Mouse (Mus musculus) spleen, embryonic (tissue): ENCODE measurements around the gene Mef2c.

Experiments used
- CTCF ChIA-PET: fragments of 350-600 bp; sonication (Branson Sonifier 250); formaldehyde crosslinking; loops from one replicate; lab custom pipeline; 2022; lab: Charles Lee

The Mef2c gene

GRCm38 (mm10) chr13:83656094-83656493 lies 152.3 kb downstream of the Mef2c start:
- CTCF ChIA-PET = interaction anchor here (0.7 kb wide), 1 partner anchor 416 kb away, joined by 16 read pairs; no protein-coding TSS in a partner anchor

- CTCF ChIA-PET = interaction anchor here (0.6 kb wide), 1 partner anchor 610 kb away, joined by 5 read pairs; no protein-coding TSS in a partner anchor
These were observed 152.9 kb downstream of the Mef2c start for GRCm38 (mm10) chr13:83656773-83657172.

- CTCF ChIA-PET = no interaction called here
These were observed 156.9 kb downstream of the Mef2c start for GRCm38 (mm10) chr13:83660722-83661121.

GRCm38 (mm10) chr13:83661166-83661565 lies 157.3 kb downstream of the Mef2c start:
- CTCF ChIA-PET = interaction anchor here (0.6 kb wide), 1 partner anchor 808 kb away, joined by 4 read pairs; no protein-coding TSS in a partner anchor

GRCm38 (mm10) chr13:83662089-83662551 lies 158.3 kb downstream of the Mef2c start:
- CTCF ChIA-PET = interaction anchor here (0.6 kb wide), 1 partner anchor 809 kb away, joined by 4 read pairs; no protein-coding TSS in a partner anchor

- CTCF ChIA-PET = no interaction called here
These were observed 162.3 kb downstream of the Mef2c start for GRCm38 (mm10) chr13:83666179-83666578.

GRCm38 (mm10) chr13:83667051-83667450 lies 163.2 kb downstream of the Mef2c start:
- CTCF ChIA-PET = no interaction called here

GRCm38 (mm10) chr13:83707611-83708010 lies 203.8 kb downstream of the Mef2c start:
- CTCF ChIA-PET = no interaction called here

GRCm38 (mm10) chr13:83712778-83713380 lies 209.0 kb downstream of the Mef2c start:
- CTCF ChIA-PET = no interaction called here

- CTCF ChIA-PET = no interaction called here
These were observed 209.9 kb downstream of the Mef2c start for GRCm38 (mm10) chr13:83713661-83714291.

GRCm38 (mm10) chr13:83714466-83715307 lies 210.9 kb downstream of the Mef2c start:
- CTCF ChIA-PET = interaction anchor here (0.6 kb wide), 1 partner anchor 623 kb away, joined by 3 read pairs; no protein-coding TSS in a partner anchor

- CTCF ChIA-PET = interaction anchor here (1.2 kb wide), 1 partner anchor 14 kb away, joined by 3 read pairs; no protein-coding TSS in a partner anchor
These were observed 211.5 kb downstream of the Mef2c start for GRCm38 (mm10) chr13:83715308-83715785.

GRCm38 (mm10) chr13:83715971-83716615 lies 212.3 kb downstream of the Mef2c start:
- CTCF ChIA-PET = interaction anchor here (1.2 kb wide), 1 partner anchor 13 kb away, joined by 3 read pairs; no protein-coding TSS in a partner anchor
